Mouse (Mus musculus): ENCODE measurements around the gene Fbxo9. TPM values are rescaled to one million over a fixed set of nuclear protein-coding genes. Genes with fewer than 3 reads are reported as not detected.

The Fbxo9 gene
- total RNA-seq, 2 experiments from 2014 or later, result 52.0 to 62.9 TPM

GRCm38 (mm10) chr9:78112770-78113537 lies 4.1 kb upstream of the Fbxo9 start:
- DNase-seq, result peak; percentile 87 to 89
- intact Hi-C loops (cut with DNase I), result loop anchor here (2.0 kb wide), 2 partner anchors 42 to 62 kb away; no protein-coding TSS in a partner anchor

DNA sequence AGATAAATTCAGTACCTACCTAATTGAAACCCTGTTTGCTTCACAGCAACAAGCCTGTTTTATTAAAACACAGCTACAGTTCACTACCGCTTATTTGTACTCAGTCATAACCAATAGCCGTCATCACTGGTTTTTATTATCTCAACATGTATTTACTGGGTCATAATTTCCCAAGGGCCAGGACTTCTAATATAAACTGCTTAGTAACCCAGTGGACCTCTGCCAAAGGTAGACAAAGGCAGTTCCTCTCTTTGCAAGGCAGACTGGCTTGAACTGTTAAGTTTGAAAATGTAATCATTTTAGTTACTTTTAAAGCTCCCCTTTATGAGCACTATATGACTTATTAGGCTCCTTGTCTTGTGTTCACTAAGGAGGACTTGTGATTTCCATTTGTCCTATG lies 2.6 kb upstream of the Fbxo9 start:
- intact Hi-C loops (cut with DNase I), result no loop called here
- no peak for DNase-seq

GRCm38 (mm10) chr9:78109656-78110055 lies 791 bp upstream of the Fbxo9 start:
- no peak for DNase-seq
- intact Hi-C loops (cut with DNase I), result no loop called here

GRCm38 (mm10) chr9:78107912-78108795 lies 711 bp downstream of the Fbxo9 start:
- intact Hi-C loops (cut with DNase I), result no loop called here
- DNase-seq, result peak; percentile 70 to 79

DNA sequence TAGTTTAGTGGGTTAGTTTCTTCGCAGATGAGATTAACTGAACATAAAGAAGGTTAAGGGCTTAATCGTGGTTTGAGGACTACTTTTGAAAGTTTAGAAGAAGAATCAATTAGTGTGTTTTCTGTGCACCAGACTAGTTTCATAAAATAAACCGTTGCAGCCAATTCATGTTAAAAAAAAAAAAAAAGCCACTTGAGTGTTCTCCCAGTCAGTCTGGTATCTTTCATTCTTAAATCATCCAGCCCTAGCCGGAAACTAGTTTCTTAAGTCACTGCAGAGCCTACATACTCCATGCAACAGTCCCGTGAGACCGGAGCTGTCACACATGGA lies 1.3 kb downstream of the Fbxo9 start:
- DNase-seq, result no peak
- intact Hi-C loops (cut with DNase I), result no loop called here

DNA sequence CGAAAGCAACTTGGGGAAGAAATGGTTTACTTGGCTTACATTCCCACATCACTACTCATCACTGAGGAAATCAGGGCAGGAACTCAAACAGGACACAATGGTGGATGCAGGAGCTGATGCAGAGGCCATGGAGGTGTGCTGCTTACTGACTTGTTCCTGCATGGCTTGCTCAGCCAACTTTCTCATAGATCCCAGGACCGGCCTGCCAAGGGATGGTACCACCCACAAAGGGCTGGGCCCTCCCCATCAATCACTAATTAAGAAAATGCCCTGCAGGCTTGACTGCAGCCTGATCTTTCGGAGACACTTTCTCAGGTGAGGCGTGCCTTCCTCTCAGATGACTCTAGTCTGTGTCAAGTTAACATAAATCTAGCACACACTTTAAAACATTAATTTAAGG lies 2.0 kb downstream of the Fbxo9 start:
- intact Hi-C loops (cut with DNase I), result no loop called here

GRCm38 (mm10) chr9:78105501-78105932 lies 3.3 kb downstream of the Fbxo9 start:
- intact Hi-C loops (cut with DNase I), result no loop called here
- DNase-seq, result no peak

More for the DNA sequence above, 2.0 kb downstream of the Fbxo9 start:
- DNase-seq, result no peak

GRCm38 (mm10) chr9:78104973-78105372 lies 3.9 kb downstream of the Fbxo9 start:
- DNase-seq, result no peak
- intact Hi-C loops (cut with DNase I), result no loop called here

DNA sequence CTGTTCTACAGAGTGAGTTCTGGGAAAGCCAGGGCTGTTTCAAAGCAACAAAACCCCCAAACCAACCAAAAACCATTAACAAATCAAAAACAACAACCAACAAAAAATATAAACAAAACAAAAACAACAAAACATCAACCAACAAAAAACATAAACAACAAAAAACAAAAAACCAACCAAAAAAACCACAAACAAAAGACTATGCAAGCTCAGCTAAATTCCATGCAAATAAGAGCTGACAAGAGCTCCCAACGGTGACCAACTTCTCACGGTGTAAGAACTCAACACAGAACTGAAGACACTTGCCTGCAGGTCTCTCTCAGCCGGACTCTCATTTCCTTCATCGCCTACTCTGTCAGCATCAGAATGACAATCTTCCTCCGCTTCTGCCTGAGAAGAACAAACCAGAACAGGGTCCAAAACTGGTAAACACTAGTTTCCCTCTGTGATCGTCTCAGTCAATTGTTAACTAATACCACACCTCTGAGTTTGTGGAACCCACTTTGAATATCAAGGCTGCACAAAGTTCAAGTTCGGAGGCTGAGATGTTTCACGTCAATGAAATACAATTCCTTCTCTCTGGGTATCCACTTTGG lies 4.8 kb downstream of the Fbxo9 start:
- DNase-seq, result no peak
- intact Hi-C loops (cut with DNase I), result no loop called here

DNA sequence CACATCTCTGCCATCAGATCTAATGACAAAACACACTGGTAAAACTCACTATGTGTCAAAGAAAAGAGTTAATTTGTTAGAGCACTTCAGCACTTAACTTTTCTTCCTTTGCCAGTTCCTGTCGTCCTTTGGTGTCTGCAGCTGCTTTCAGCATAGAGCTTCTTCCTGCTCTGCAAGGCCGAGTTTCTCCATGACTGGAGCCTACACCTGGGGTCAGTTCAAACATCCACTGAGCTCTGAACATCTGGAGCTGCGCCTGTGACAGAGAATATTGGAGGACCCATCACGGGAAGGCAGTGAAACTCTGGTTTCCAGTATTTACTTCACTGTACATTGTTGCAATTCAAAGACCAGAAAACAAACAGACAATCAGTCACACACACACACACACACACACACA lies 7.4 kb downstream of the Fbxo9 start:
- DNase-seq, result no peak
- intact Hi-C loops (cut with DNase I), result no loop called here

- intact Hi-C loops (cut with DNase I), result no loop called here
- DNase-seq, result no peak
Measured at GRCm38 (mm10) chr9:78100956-78101355, 7.9 kb downstream of the Fbxo9 start.

GRCm38 (mm10) chr9:78096376-78096775 lies 12.5 kb downstream of the Fbxo9 start:
- intact Hi-C loops (cut with DNase I), result no loop called here
- no peak for DNase-seq

- DNase-seq, result no peak
- intact Hi-C loops (cut with DNase I), result no loop called here
Measured at GRCm38 (mm10) chr9:78095686-78096085, 13.2 kb downstream of the Fbxo9 start.

DNA sequence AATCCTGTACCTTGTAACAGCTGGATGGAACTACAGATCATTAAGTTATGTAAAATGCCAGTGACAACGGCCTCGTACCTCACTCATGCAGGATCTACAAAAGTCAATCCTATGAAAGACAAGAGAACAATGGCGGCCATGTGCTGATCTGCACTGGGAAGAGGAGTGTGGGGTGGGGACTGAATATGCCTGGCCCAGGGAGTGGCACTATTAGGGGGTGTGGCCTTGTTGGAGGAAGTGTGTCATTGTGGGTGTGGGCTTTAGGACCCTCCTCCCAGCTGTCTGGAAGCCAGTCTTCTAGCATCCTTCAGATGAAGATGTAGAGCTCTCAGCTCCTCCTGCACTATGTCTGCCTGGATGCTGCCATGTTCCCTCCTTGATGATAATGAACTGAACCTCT lies 18.3 kb downstream of the Fbxo9 start:
- intact Hi-C loops (cut with DNase I), result no loop called here

GRCm38 (mm10) chr9:78089906-78090305 lies 19.0 kb downstream of the Fbxo9 start:
- intact Hi-C loops (cut with DNase I), result no loop called here
- no peak for DNase-seq

More for the DNA sequence above, 18.3 kb downstream of the Fbxo9 start:
- no peak for DNase-seq

- DNase-seq, result no peak
- intact Hi-C loops (cut with DNase I), result no loop called here
Measured at GRCm38 (mm10) chr9:78088971-78089370, 19.9 kb downstream of the Fbxo9 start.

DNA sequence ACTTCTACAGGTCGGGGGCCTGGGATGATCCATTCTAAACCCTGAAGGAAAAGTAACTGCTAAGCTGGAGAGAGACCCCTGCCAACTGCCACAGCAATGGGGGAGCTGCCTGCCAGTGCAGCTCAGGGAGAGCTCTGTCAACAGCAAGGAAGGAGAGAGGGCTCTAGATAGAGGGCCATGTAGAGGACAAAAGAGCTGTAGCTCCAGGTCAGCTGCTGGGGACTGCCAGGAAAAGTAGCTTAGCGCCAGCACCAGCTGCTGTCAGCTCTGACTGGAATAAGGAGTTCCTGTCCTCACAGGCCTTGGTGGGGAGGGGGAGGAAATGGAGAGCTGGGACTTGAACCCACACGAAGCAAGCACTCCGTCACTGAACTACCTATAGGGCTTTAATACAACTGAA lies 20.3 kb downstream of the Fbxo9 start:
- no peak for DNase-seq
- intact Hi-C loops (cut with DNase I), result no loop called here

DNA sequence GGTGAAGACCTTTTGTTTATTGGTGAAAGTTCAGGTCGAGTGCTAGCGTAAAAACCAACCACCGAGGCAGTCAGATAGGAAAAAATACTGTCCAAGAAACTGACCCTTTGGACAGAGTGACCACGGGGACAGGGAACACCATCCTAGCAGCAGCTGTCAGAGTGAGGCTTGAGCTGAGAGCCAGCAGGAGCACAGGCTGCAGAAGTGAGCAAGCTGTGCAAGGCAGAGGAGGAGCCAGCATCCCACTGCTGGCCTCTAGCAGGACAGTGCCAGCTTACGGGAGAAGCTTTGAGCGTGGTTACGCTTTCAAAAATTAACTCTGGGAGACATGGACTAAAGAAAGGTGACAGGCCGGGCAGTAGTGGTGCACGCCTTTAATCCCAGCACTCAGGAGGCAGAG lies 21.1 kb downstream of the Fbxo9 start:
- intact Hi-C loops (cut with DNase I), result no loop called here
- no peak for DNase-seq

DNA sequence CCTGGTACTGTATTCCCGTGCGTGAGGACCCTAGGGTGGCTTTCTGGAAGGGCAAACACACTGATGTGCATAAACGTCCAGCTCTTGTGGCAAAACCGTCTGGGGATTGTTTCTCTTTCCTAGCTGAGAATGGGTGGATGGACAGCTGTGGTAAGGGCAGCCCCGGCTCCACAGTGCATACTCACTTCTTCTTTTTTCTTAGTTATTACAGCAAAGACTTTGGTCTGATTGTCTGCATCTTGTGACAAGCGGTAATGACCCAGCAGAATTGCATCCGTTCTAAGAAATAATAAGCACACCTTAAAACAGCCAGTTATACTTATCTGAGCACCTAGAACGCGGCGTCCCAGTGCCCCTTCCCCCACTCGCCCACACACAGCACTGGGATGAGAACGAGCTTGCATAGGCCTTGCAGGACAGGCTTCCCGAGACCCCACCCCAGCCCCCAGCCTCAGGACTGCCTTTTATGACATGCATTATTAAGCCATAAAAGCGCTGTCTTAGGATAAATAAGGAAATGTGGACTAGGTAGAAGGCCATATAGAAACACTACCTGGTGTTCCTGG lies 23.1 kb downstream of the Fbxo9 start:
- intact Hi-C loops (cut with DNase I), result no loop called here
- no peak for DNase-seq

GRCm38 (mm10) chr9:78084341-78084740 lies 24.5 kb downstream of the Fbxo9 start:
- intact Hi-C loops (cut with DNase I), result no loop called here
- no peak for DNase-seq

DNA sequence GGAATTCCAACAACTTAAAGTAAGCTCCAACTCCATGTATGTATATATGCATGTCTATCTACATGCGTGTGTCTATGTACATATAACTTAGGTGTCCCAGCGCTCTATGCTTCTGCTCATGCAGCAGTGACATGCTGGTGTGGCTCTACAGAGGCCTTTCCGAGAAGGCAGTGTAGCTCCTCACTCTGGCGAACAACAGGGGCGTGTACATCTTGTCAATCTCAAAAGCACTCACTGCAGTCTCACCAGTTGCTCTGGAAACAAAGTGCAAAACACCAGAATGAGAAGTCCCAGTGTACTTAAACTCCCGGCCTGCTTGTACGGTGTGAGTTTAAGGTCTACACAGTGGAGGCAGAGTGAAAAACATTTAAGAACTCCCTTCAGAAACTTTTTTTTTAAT lies 27.0 kb downstream of the Fbxo9 start:
- intact Hi-C loops (cut with DNase I), result no loop called here
- no peak for DNase-seq
